Mouse (Mus musculus) sigmoid colon, adult 10 weeks (tissue): ENCODE measurements around the gene Wdr75. TPM values are rescaled to one million over a fixed set of nuclear protein-coding genes. Genes with fewer than 3 reads are reported as not detected.

Experiments
- polyA plus RNA-seq: library from polyadenylated mRNA; stranded (reverse); fragments of 350-450 nt; fragmentation: Illumina TruSeq; extraction: RNeasy Lipid Tissue Mini Kit (QIAGEN cat#74804); gene quantifications from one replicate; pipeline ENCODE4 v1.2.3, GENCODE M21; 2014; ENCODE audit warnings: low read depth, low replicate concordance

Gene Wdr75
- 71.2 TPM for polyA plus RNA-seq

GRCm38 (mm10) chr1:45794969-45795908 is at the start of gene Wdr75:
Gene Wdr75 (plus strand): TSS chr1:45795166.

Other genes with a start within 250 kb of the Wdr75 start
- not detected for gene Gm5269, start 95.1 kb downstream of the Wdr75 start, polyA plus RNA-seq
- 456 TPM for gene Slc40a1, start 131.4 kb downstream of the Wdr75 start, polyA plus RNA-seq